Mouse (Mus musculus) CD4-positive helper T cell, adult 2 months (primary cell): ENCODE data around the gene Cyb561d2.
"Not testable (repeated sequence)": the region's sequence is repeated elsewhere in the genome, so short reads cannot be mapped to it uniquely, and the experiment has no call there.

Experiments used
- DNase-seq: peaks from one replicate; pipeline ENCODE4 v3.0.0-alpha.2; 2012; ENCODE audit warnings: low read depth, missing footprints, low spot score

The Cyb561d2 gene

GRCm38 (mm10) chr9:107571534-107572326 is 29.7 kb upstream of the Cyb561d2 start:
- no peak for DNase-seq

GRCm38 (mm10) chr9:107570845-107571244 is 28.9 kb upstream of the Cyb561d2 start:
- no peak for DNase-seq

- no peak for DNase-seq
Observed at GRCm38 (mm10) chr9:107570016-107570415, 28.0 kb upstream of the Cyb561d2 start.

- DNase-seq = no peak
Observed at GRCm38 (mm10) chr9:107569270-107569669, 27.3 kb upstream of the Cyb561d2 start.

GRCm38 (mm10) chr9:107568331-107569261 is 26.6 kb upstream of the Cyb561d2 start:
- DNase-seq = peak; percentile 89

GRCm38 (mm10) chr9:107567702-107568319 is 25.8 kb upstream of the Cyb561d2 start, which contains the start of gene Hyal2:
Hyal2 (plus strand) TSS chr9:107567945.
- DNase-seq = no peak

GRCm38 (mm10) chr9:107566855-107567254 is 24.9 kb upstream of the Cyb561d2 start:
- DNase-seq = no peak

- peak; percentile 73 for DNase-seq
Observed at GRCm38 (mm10) chr9:107566041-107566709, 24.2 kb upstream of the Cyb561d2 start.

- DNase-seq = not testable (repeated sequence)
Observed at GRCm38 (mm10) chr9:107565556-107565955, 23.6 kb upstream of the Cyb561d2 start.

GRCm38 (mm10) chr9:107563029-107563581 is 21.1 kb upstream of the Cyb561d2 start, which contains the start of gene Tusc2:
Tusc2 (plus strand) TSS chr9:107563255.
- peak; percentile 92 for DNase-seq

- DNase-seq = no peak
Observed at GRCm38 (mm10) chr9:107556346-107556745, 14.4 kb upstream of the Cyb561d2 start.

- no peak for DNase-seq
Observed at GRCm38 (mm10) chr9:107555701-107556100, 13.7 kb upstream of the Cyb561d2 start.

- no peak for DNase-seq
Observed at GRCm38 (mm10) chr9:107555031-107555457, 13.1 kb upstream of the Cyb561d2 start.

GRCm38 (mm10) chr9:107554319-107554825 is 12.4 kb upstream of the Cyb561d2 start:
- peak; percentile 100 for DNase-seq

GRCm38 (mm10) chr9:107553541-107554318 is 11.7 kb upstream of the Cyb561d2 start:
- DNase-seq = peak; percentile 63

GRCm38 (mm10) chr9:107552690-107553393 is 10.8 kb upstream of the Cyb561d2 start:
- no peak for DNase-seq

- no peak for DNase-seq
Observed at GRCm38 (mm10) chr9:107551890-107552355, 9.9 kb upstream of the Cyb561d2 start.

GRCm38 (mm10) chr9:107551117-107551889 is 9.3 kb upstream of the Cyb561d2 start, which contains the start of gene Rassf1:
Rassf1 (plus strand) TSS chr9:107551555.
- DNase-seq = peak; percentile 90
